Mouse (Mus musculus): ENCODE results near the gene Bicdl1.

GRCm38 (mm10) chr5:115754831-115755230, 23.4 kb upstream of the Bicdl1 start:
- no peak for TF ChIP-seq CTCF (IDR thresholded peaks at IDR 0.05; ENCODE audit: borderline replicate concordance, control insufficient read depth, extremely low read depth, insufficient read depth, low read length, poor library complexity)
- TF ChIP-seq POLR2A (IDR thresholded peaks at IDR 0.05; ENCODE audit: control insufficient read depth, extremely low read depth, insufficient read depth, low read length, poor library complexity) = no peak

Measured in thymus, adult 2 months (tissue).